Mouse (Mus musculus): ENCODE results near the gene 5330417C22Rik. TPM values are rescaled to one million over a fixed set of nuclear protein-coding genes. Genes with fewer than 3 reads are reported as not detected.

5330417C22Rik gene
- total RNA-seq, 1 experiment from 2014 or later = 0.19 TPM

Other genes with a start within 250 kb of the 5330417C22Rik start
- not detected in 3 replicates for gene Mybphl, start 171.6 kb downstream of the 5330417C22Rik start, total RNA-seq (2017)
- 0.68 to 1.4 TPM (median 0.86 TPM) in 3 replicates for gene Psrc1, start 152.7 kb downstream of the 5330417C22Rik start, total RNA-seq (2017)
- 0.11 to 1.8 TPM (median 0.19 TPM) in 3 replicates for gene Celsr2, start 121.0 kb downstream of the 5330417C22Rik start, total RNA-seq (2017)
- gene Sars, start 91.3 kb downstream of the 5330417C22Rik start, total RNA-seq (2017) = 120 to 326 TPM (median 130 TPM) in 3 replicates
- gene 1700013F07Rik, start 2.4 kb downstream of the 5330417C22Rik start, total RNA-seq (2017) = not detected in 3 replicates
- 67.3 to 88.2 TPM (median 82.3 TPM) in 3 replicates for gene Tmem167b, start 25.9 kb upstream of the 5330417C22Rik start, total RNA-seq (2017)
- gene Taf13, start 35.2 kb upstream of the 5330417C22Rik start, total RNA-seq (2017) = 40.3 to 53.0 TPM (median 51.7 TPM) in 3 replicates
- gene Wdr47, start 54.7 kb upstream of the 5330417C22Rik start, total RNA-seq (2017) = 12.4 to 27.1 TPM (median 13.7 TPM) in 3 replicates
- 71.2 to 120 TPM (median 75.3 TPM) in 3 replicates for gene Clcc1, start 117.4 kb upstream of the 5330417C22Rik start, total RNA-seq (2017)
- gene Gpsm2, start 185.8 kb upstream of the 5330417C22Rik start, total RNA-seq (2017) = 7.2 to 9.7 TPM (median 9.6 TPM) in 3 replicates
- gene Aknad1, start 203.1 kb upstream of the 5330417C22Rik start, total RNA-seq (2017) = not detected in 3 replicates